Comparison of ENCODE assay signal across 28 mouse cellular contexts in genomic region chr14:100113419-100113818, GRCm38 (mm10).
"Had no signal": no experiment of that assay in that cellular context is flagged by ENCODE, and none has a peak within 500 bp of the region (broad histone marks: within the 10 kb centered on the region; RNA-seq: fewer than 3 reads in every experiment).

No protein-coding gene starts in this region.

- H3K27me3 ChIP-seq: heart, embryonic 12.5 days; hindbrain, embryonic 12.5 days; intestine, embryonic 15.5 days; limb, embryonic 13.5 days; limb, embryonic 15.5 days; liver, embryonic 12.5 days had no signal

- H3K4me2 ChIP-seq: heart, embryonic 12.5 days; hindbrain, embryonic 12.5 days; hindbrain, embryonic 14.5 days; intestine, embryonic 15.5 days; limb, embryonic 13.5 days; limb, embryonic 15.5 days; liver, embryonic 12.5 days had no signal

- H3K4me1 ChIP-seq: intestine, embryonic 15.5 days had no signal

- H3K36me3 ChIP-seq: heart, embryonic 10.5 days; heart, embryonic 12.5 days; hindbrain, embryonic 10.5 days; hindbrain, embryonic 12.5 days; intestine, embryonic 15.5 days; limb, embryonic 15.5 days; liver, embryonic 12.5 days had no signal

- H3K9me3 ChIP-seq: heart, embryonic 10.5 days; heart, embryonic 12.5 days; hindbrain, embryonic 10.5 days; hindbrain, embryonic 12.5 days; intestine, embryonic 15.5 days; limb, embryonic 13.5 days; limb, embryonic 15.5 days; liver, embryonic 12.5 days had no signal

- H3K9ac ChIP-seq: heart, embryonic 12.5 days; hindbrain, embryonic 12.5 days; hindbrain, embryonic 14.5 days; intestine, embryonic 15.5 days; limb, embryonic 13.5 days; limb, embryonic 15.5 days; liver, embryonic 12.5 days; liver, embryonic 14.5 days had no signal

- H3K27ac ChIP-seq: gastrocnemius, adult 2 months; heart, embryonic 10.5 days; hindbrain, embryonic 10.5 days; hindbrain, embryonic 12.5 days; hindbrain, embryonic 14.5 days; intestine, embryonic 15.5 days; layer of hippocampus, adult 2 months; limb, embryonic 13.5 days; limb, embryonic 15.5 days; liver, embryonic 12.5 days; liver, embryonic 14.5 days had no signal

- ATAC-seq: hindbrain, embryonic 16.5 days; inflammation-experienced regulatory T-cells, adult 6 months; intestine, embryonic 15.5 days; intestine, postnatal 0 days; liver, embryonic 12.5 days had no signal

- DNase-seq: gastrocnemius, adult 2 months; gastrocnemius, postnatal 10 days; gastrocnemius, postnatal 25 days; heart, adult 18-20 months; heart, postnatal 10 days; heart, postnatal 4 days; kidney, adult 18-20 months; kidney, adult 9 months; kidney, postnatal 10 days; kidney, postnatal 25 days; kidney, postnatal 4 days; layer of hippocampus, postnatal 36 days; left cerebral cortex, postnatal 4 days; lung, adult 18-20 months had no signal

- H3K4me3 ChIP-seq: gastrocnemius, adult 2 months; heart, embryonic 10.5 days; heart, embryonic 12.5 days; hindbrain, embryonic 10.5 days; hindbrain, embryonic 12.5 days; intestine, embryonic 15.5 days; layer of hippocampus, adult 2 months; limb, embryonic 13.5 days; limb, embryonic 15.5 days; liver, embryonic 12.5 days had no signal
